Mouse (Mus musculus): ENCODE results near the gene Inhbe.

DNA sequence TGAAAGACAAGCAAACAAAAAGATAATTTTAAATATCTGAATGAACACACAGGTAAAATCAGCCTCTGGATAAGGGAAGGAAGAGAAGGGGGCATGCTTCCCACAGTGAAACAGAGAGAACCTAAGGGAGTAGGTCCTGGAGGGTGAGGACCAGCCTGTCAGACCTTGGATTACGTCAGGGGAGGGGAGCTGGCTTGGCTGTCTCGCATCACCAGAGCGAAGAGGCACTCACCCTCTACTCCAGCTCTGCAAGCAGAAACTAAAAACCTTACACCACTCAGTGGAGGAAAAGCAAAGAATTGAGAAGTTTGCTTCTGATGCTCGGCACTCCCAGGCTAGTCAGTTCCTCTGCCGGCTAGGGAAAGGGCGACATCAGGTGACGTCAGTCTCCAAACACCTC, 34.2 kb downstream of the Inhbe start:
- TF ChIP-seq MAFK (IDR thresholded peaks at IDR 0.05; ENCODE audit: insufficient read depth, low read depth, low read length) (no peak), ZNF384 (IDR thresholded peaks at IDR 0.05; ENCODE audit: low read depth, low read length) (no peak), CHD2 (IDR thresholded peaks at IDR 0.05; ENCODE audit: low read depth, low read length) (no peak)
